Mouse (Mus musculus) heart, adult 10 weeks (tissue): ENCODE data around the gene Tecta. TPM values are rescaled to one million over a fixed set of nuclear protein-coding genes. Genes with fewer than 3 reads are reported as not detected.

Experiments used
- polyA plus RNA-seq: library from polyadenylated mRNA; stranded (reverse); fragments of 350-450 nt; fragmentation: Illumina TruSeq; extraction: RNeasy Lipid Tissue Mini Kit (QIAGEN cat#74804); gene quantifications from one replicate; pipeline ENCODE4 v1.2.3, GENCODE M21; 2014; ENCODE audit warnings: low read depth, low replicate concordance

Gene Tecta
- polyA plus RNA-seq, result not detected

GRCm38 (mm10) chr9:42399829-42400228, at the start of gene Tecta:
Gene Tecta (minus strand): TSS chr9:42399929.

Other genes starting within 250 kb of the Tecta start
- gene Sc5d, start 135.7 kb downstream of the Tecta start, polyA plus RNA-seq, result 16.4 TPM
- 12.6 TPM for gene Tbcel, start 107.9 kb upstream of the Tecta start, polyA plus RNA-seq